Mouse (Mus musculus) MEL (cell line): ENCODE data around the gene Sez6l2. TPM values are rescaled to one million over a fixed set of nuclear protein-coding genes. Genes with fewer than 3 reads are reported as not detected.

ENCODE experiments used
- DNase-seq: peaks from one replicate; pipeline ENCODE4 v3.0.0; 2011; ENCODE audit warnings: low read depth, low spot score
- H3K27ac ChIP-seq: 2 replicates; pipeline ENCODE4 v1.5.1; 2012; ENCODE audit warnings: low read depth, mild to moderate bottlenecking, control low read depth, low read length, moderate library complexity; ENCODE audit not compliant: control insufficient read depth
- H3K27me3 ChIP-seq, 2 experiments: fragments of 150-350 bp in 1 of 2; sonication (generic) in 1 of 2; 2 replicates each; pipeline ENCODE4 v1.6.1; 2012; ENCODE audit warnings: low read length in 2 of 2, mild to moderate bottlenecking in 2 of 2, improper control_type of control experiment in 1 of 2, moderate library complexity in 1 of 2; ENCODE audit not compliant: insufficient read depth in 2 of 2, control insufficient read depth in 1 of 2
- H3K36me3 ChIP-seq, 2 experiments: 2 replicates each; pipeline ENCODE4 v1.6.1; 2012 to 2014; ENCODE audit warnings: low read length in 2 of 2, improper control_type of control experiment in 1 of 2, inconsistent platforms in 1 of 2, mild to moderate bottlenecking in 1 of 2; ENCODE audit not compliant: insufficient read depth in 2 of 2, control insufficient read depth in 1 of 2
- H3K4me1 ChIP-seq, 2 experiments: fragments of 150-350 bp in 1 of 2; sonication (generic) in 1 of 2; 2 replicates each; pipeline ENCODE4 v1.6.1; 2012; ENCODE audit warnings: low read length in 2 of 2, improper control_type of control experiment in 1 of 2, mild to moderate bottlenecking in 1 of 2; ENCODE audit not compliant: insufficient read depth in 2 of 2, control insufficient read depth in 1 of 2
- H3K4me3 ChIP-seq, 2 experiments: fragments of 150-350 bp in 1 of 2; sonication (generic) in 1 of 2; 2 replicates each; pipeline ENCODE4 v1.5.1; 2012; ENCODE audit warnings: low read depth in 2 of 2, low read length in 2 of 2, mild to moderate bottlenecking in 2 of 2, moderate library complexity in 2 of 2, control low read depth in 1 of 2, improper control_type of control experiment in 1 of 2; ENCODE audit not compliant: control insufficient read depth in 1 of 2, insufficient read depth in 1 of 2
- H3K79me2 ChIP-seq: 2 replicates; pipeline ENCODE4 v1.6.1; 2012; ENCODE audit warnings: mild to moderate bottlenecking, low read length, moderate library complexity; ENCODE audit not compliant: control insufficient read depth, poor library complexity, insufficient read depth
- H3K9ac ChIP-seq: 2 replicates; pipeline ENCODE4 v1.6.1; 2012; ENCODE audit warnings: low read depth, mild to moderate bottlenecking, control low read depth, low read length, moderate library complexity; ENCODE audit not compliant: control insufficient read depth, poor library complexity, severe bottlenecking
- H3K9me3 ChIP-seq: fragments of 150-350 bp; sonication (generic); replicated peaks from 2 replicates; pipeline ENCODE4 v1.6.1; 2012; ENCODE audit warnings: mild to moderate bottlenecking, low read length, improper control_type of control experiment, moderate library complexity; ENCODE audit not compliant: insufficient read depth
- BHLHE40 ChIP-seq: IDR thresholded peaks from 2 replicates; pipeline ENCODE4 v1.6.1; 2012; ENCODE audit warnings: low read depth, mild to moderate bottlenecking, inconsistent platforms, low read length, improper control_type of control experiment, borderline replicate concordance
- CHD1 ChIP-seq: IDR thresholded peaks from 2 replicates; pipeline ENCODE4 v1.6.1; 2012; ENCODE audit warnings: low read depth, mild to moderate bottlenecking, inconsistent platforms, low read length, improper control_type of control experiment
- CHD2 ChIP-seq: IDR thresholded peaks from 2 replicates; pipeline ENCODE4 v1.6.1; 2011; ENCODE audit warnings: low read length, improper control_type of control experiment
- CTCF ChIP-seq, 3 experiments: IDR thresholded peaks in 2 of 3; conservative IDR thresholded peaks in 1 of 3; 2 replicates each; pipeline ENCODE4 v1.5.1; 2011 to 2012; ENCODE audit warnings: low read length in 3 of 3, low read depth in 2 of 3, mild to moderate bottlenecking in 2 of 3, improper control_type of control experiment in 1 of 3, inconsistent platforms in 1 of 3, mixed read lengths in 1 of 3, moderate library complexity in 1 of 3; ENCODE audit not compliant: control insufficient read depth in 1 of 3, insufficient read depth in 1 of 3, poor library complexity in 1 of 3, severe bottlenecking in 1 of 3
- E2F4 ChIP-seq: IDR thresholded peaks from 2 replicates; pipeline ENCODE4 v1.6.1; 2011; ENCODE audit warnings: low read depth, low read length, improper control_type of control experiment, borderline replicate concordance
- EP300 ChIP-seq, 2 experiments: IDR thresholded peaks; 2 replicates each; pipeline ENCODE4 v1.6.1; 2011; ENCODE audit warnings: improper control_type of control experiment in 2 of 2, low read length in 2 of 2, low read depth in 1 of 2, mild to moderate bottlenecking in 1 of 2
- ETS1 ChIP-seq: IDR thresholded peaks from 2 replicates; pipeline ENCODE4 v1.6.1; 2012; ENCODE audit warnings: low read depth, mild to moderate bottlenecking, inconsistent platforms, low read length, improper control_type of control experiment, moderate library complexity
- GABPA ChIP-seq: IDR thresholded peaks from 2 replicates; pipeline ENCODE4 v1.6.1; 2012; ENCODE audit warnings: low read depth, mild to moderate bottlenecking, inconsistent platforms, low read length, improper control_type of control experiment, moderate library complexity
- GATA1 ChIP-seq: IDR thresholded peaks from 2 replicates; pipeline ENCODE4 v1.6.1; 2011; ENCODE audit warnings: low read depth, low read length, improper control_type of control experiment
- HCFC1 ChIP-seq: IDR thresholded peaks from 2 replicates; pipeline ENCODE4 v1.6.1; 2012; ENCODE audit warnings: low read depth, mild to moderate bottlenecking, inconsistent platforms, low read length, improper control_type of control experiment, moderate library complexity
- JUND ChIP-seq: IDR thresholded peaks from 2 replicates; pipeline ENCODE4 v1.6.1; 2011; ENCODE audit warnings: low read depth, mild to moderate bottlenecking, improper control_type of control experiment, low read length
- MEF2A ChIP-seq: IDR thresholded peaks from 2 replicates; pipeline ENCODE4 v1.6.1; 2014; ENCODE audit warnings: low read depth, mild to moderate bottlenecking, inconsistent platforms, low read length, improper control_type of control experiment; ENCODE audit not compliant: poor library complexity, insufficient replicate concordance, severe bottlenecking; ENCODE audit errors: extremely low read depth
- MXI1 ChIP-seq: IDR thresholded peaks from 2 replicates; pipeline ENCODE4 v1.6.1; 2011; ENCODE audit warnings: mild to moderate bottlenecking, low read depth, low read length, improper control_type of control experiment
- MYB ChIP-seq: IDR thresholded peaks from 2 replicates; pipeline ENCODE4 v1.6.1; 2011; ENCODE audit warnings: mild to moderate bottlenecking, low read depth, low read length, improper control_type of control experiment
- MYC ChIP-seq: IDR thresholded peaks from 2 replicates; pipeline ENCODE4 v1.6.1; 2011; ENCODE audit warnings: low read depth, mild to moderate bottlenecking, low read length, improper control_type of control experiment, moderate library complexity
- NELFE ChIP-seq: IDR thresholded peaks from 2 replicates; pipeline ENCODE4 v1.6.1; 2011; ENCODE audit warnings: low read depth, low read length, improper control_type of control experiment
- NRF1 ChIP-seq: IDR thresholded peaks from 2 replicates; pipeline ENCODE4 v1.6.1; 2014; ENCODE audit warnings: low read depth, mild to moderate bottlenecking, inconsistent platforms, low read length, improper control_type of control experiment, moderate library complexity; ENCODE audit not compliant: poor library complexity, insufficient read depth, severe bottlenecking
- POLR2AphosphoS2 ChIP-seq: IDR thresholded peaks from 2 replicates; pipeline ENCODE4 v1.6.1; 2011; ENCODE audit warnings: low read length, improper control_type of control experiment
- RAD21 ChIP-seq: IDR thresholded peaks from 2 replicates; pipeline ENCODE4 v1.6.1; 2011; ENCODE audit warnings: mild to moderate bottlenecking, low read depth, low read length, improper control_type of control experiment
- RCOR1 ChIP-seq: IDR thresholded peaks from 2 replicates; pipeline ENCODE4 v1.6.1; 2012; ENCODE audit warnings: low read depth, mild to moderate bottlenecking, inconsistent platforms, low read length, improper control_type of control experiment
- SIN3A ChIP-seq: IDR thresholded peaks from 2 replicates; pipeline ENCODE4 v1.6.1; 2012; ENCODE audit warnings: low read length, improper control_type of control experiment, inconsistent platforms
- SMC3 ChIP-seq: IDR thresholded peaks from 2 replicates; pipeline ENCODE4 v1.6.1; 2011; ENCODE audit warnings: low read depth, low read length, improper control_type of control experiment
- TAL1 ChIP-seq: IDR thresholded peaks from 2 replicates; pipeline ENCODE4 v1.6.1; 2012; ENCODE audit warnings: mild to moderate bottlenecking, inconsistent platforms, low read length, moderate library complexity, mixed read lengths
- TBP ChIP-seq: IDR thresholded peaks from 2 replicates; pipeline ENCODE4 v1.8.0; 2011; ENCODE audit warnings: low read depth, low read length, improper control_type of control experiment
- TCF12 ChIP-seq: IDR thresholded peaks from 2 replicates; pipeline ENCODE4 v1.6.1; 2014; ENCODE audit warnings: low read depth, mild to moderate bottlenecking, inconsistent platforms, low read length, improper control_type of control experiment, moderate library complexity
- UBTF ChIP-seq: IDR thresholded peaks from 2 replicates; pipeline ENCODE4 v1.6.1; 2012; ENCODE audit warnings: low read depth, mild to moderate bottlenecking, inconsistent platforms, low read length, improper control_type of control experiment, moderate library complexity, borderline replicate concordance; ENCODE audit not compliant: insufficient read depth
- USF1 ChIP-seq: IDR thresholded peaks from 2 replicates; pipeline ENCODE4 v1.6.1; 2014; ENCODE audit warnings: low read depth, mild to moderate bottlenecking, inconsistent platforms, low read length, improper control_type of control experiment, moderate library complexity
- ZKSCAN1 ChIP-seq: IDR thresholded peaks from 2 replicates; pipeline ENCODE4 v1.6.1; 2012; ENCODE audit warnings: low read depth, mild to moderate bottlenecking, inconsistent platforms, low read length, improper control_type of control experiment, moderate library complexity
- ZMIZ1 ChIP-seq: IDR thresholded peaks from 2 replicates; pipeline ENCODE4 v1.6.1; 2012; ENCODE audit warnings: low read depth, mild to moderate bottlenecking, inconsistent platforms, low read length, improper control_type of control experiment, moderate library complexity
- ZNF384 ChIP-seq: IDR thresholded peaks from 2 replicates; pipeline ENCODE4 v1.6.1; 2012; ENCODE audit warnings: low read depth, mild to moderate bottlenecking, inconsistent platforms, low read length, improper control_type of control experiment
- polyA plus RNA-seq, 2 experiments: library from polyadenylated mRNA; stranded (reverse) in 1 of 2; unstranded in 1 of 2; fragments of >175 nt in 1 of 2; fragments of >200 nt in 1 of 2; gene quantifications; 2 replicates each; pipeline versions ENCODE4 v1.2.1 to v1.2.4; 2012; ENCODE audit warnings: low replicate concordance in 2 of 2, low read depth in 1 of 2; ENCODE audit not compliant: insufficient read length in 2 of 2, insufficient read depth in 1 of 2, missing spikeins in 1 of 2
- total RNA-seq: library from RNA; depleted of rRNA; stranded (reverse); fragments of 300-350 nt; gene quantifications from 2 replicates; pipeline ENCODE4 v1.2.3, GENCODE M21; 2012

Sez6l2 gene
- total and polyA plus RNA-seq, 3 experiments, result 2.0 to 6.1 TPM; not detected in 1

DNA sequence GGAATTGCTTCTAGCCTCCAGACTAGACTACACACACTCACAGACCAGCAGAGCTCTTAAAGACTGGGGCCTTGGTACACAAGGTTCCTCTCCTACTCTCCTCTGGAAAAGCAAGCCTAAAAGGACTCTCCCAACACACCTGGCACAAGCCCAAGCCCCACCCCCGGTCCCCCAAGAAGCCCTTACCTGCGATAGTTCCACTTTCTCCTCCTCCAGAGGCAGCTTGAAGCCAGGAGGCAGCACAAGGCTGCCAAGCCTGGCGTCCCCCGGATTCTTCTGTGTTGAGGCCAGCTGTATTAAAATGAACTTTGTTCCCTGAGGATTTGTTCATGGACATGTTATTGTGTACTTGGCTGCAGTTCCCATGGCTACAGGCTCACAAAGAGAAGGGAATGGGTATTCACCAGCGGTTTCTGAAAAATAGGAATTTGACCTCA, 27.7 kb upstream of the Sez6l2 start, which contains the start of gene Tmem219:
Gene Tmem219, minus strand, starts transcription at position 294 of the 437 bp plus-strand sequence.
- no peak for DNase-seq
- Histone ChIP-seq H3K9ac (no peak within 1 kb of the TSS), H3K27ac (no peak within 1 kb of the TSS), H3K9me3 (no peaks in the 10 kb centered on the region), H3K4me3 (no peak within 1 kb of the TSS), H3K27me3 (no peaks in the 10 kb centered on the region), H3K36me3 (peaks cover 0 to 18% of the 10 kb centered on the region in 2 experiments; a peak in 2 of 4 replicates), H3K79me2 (no peaks in the 10 kb centered on the region), H3K4me1 (peaks cover 15 to 22% of the 10 kb centered on the region in 2 experiments)
- TF ChIP-seq MYB (no peak), NRF1 (no peak), SMC3 (no peak), SIN3A (no peak), GABPA (no peak), USF1 (no peak), CHD1 (no peak), UBTF (no peak), CHD2 (no peak), GATA1 (no peak), POLR2AphosphoS2 (no peak), MXI1 (no peak), NELFE (no peak), JUND (no peak), ETS1 (no peak), TAL1 (no peak), HCFC1 (no peak), CTCF (IDR thresholded peaks at IDR 0.05 in 2 of 3, conservative IDR thresholded peaks at IDR 0.05 in 1 of 3; ENCODE audit: control insufficient read depth in 1 of 3, insufficient read depth in 1 of 3, low read depth in 2 of 3, low read length in 3 of 3, poor library complexity in 1 of 3, severe bottlenecking in 1 of 3) (no peak)

DNA sequence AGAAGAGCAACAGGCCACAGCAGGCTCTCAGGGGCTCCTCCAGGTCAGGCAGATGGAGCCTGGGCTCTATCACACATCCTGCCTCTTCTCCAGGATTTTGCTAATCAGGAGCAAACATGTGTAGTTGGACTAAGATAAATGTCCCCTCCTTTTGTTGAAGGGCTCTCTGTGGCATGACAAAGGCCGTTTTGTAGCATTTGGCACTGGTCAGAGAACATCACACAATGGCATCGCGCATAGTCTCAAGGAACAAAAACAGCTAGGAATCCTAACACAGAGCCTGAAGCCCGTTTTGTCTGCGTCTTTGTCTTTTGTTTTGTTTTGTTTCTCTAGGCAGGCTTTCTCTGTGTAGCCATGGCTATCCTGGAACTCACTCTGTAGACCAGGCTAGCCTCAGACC, 26.4 kb upstream of the Sez6l2 start:
- H3K79me2 ChIP-seq, result peaks cover 3% of the 10 kb centered on the region
- H3K36me3 ChIP-seq, result peaks cover 0 to 18% of the 10 kb centered on the region in 2 experiments; a peak in 2 of 4 replicates
- no peaks in the 10 kb centered on the region for H3K9me3 ChIP-seq
- H3K4me1 ChIP-seq, result peaks cover 20 to 26% of the 10 kb centered on the region in 2 experiments
- H3K4me3 ChIP-seq, result no peak overlapping the region
- H3K9ac ChIP-seq, result no peak overlapping the region
- H3K27ac ChIP-seq, result no peak overlapping the region
- no peaks in the 10 kb centered on the region for H3K27me3 ChIP-seq
- no peak for DNase-seq
- peak; percentile 46; the same call in 1 of the 2 replicates for TF ChIP-seq TCF12
- TF ChIP-seq SMC3, result no peak
- TF ChIP-seq UBTF, result no peak
- TF ChIP-seq ZNF384, result no peak
- peak; percentile 32; the same call in 1 of the 2 replicates for TF ChIP-seq TAL1
- peak; percentile 32 to 39; a peak in 3 of 4 replicates for TF ChIP-seq EP300 (IDR thresholded peaks at IDR 0.05; ENCODE audit: low read depth in 1 of 2, low read length in 2 of 2)
- no peak for TF ChIP-seq RAD21
- TF ChIP-seq ZMIZ1, result no peak
- TF ChIP-seq RCOR1, result no peak
- TF ChIP-seq MYC, result no peak
- no peak for TF ChIP-seq E2F4
- TF ChIP-seq MEF2A, result no peak
- no peak for TF ChIP-seq CHD2
- no peak for TF ChIP-seq BHLHE40
- TF ChIP-seq ZKSCAN1, result no peak
- no peak for TF ChIP-seq CHD1
- TF ChIP-seq ETS1, result no peak
- TF ChIP-seq HCFC1, result no peak
- TF ChIP-seq GATA1, result peak; percentile 42; the same call in 1 of the 2 replicates
- no peak for TF ChIP-seq SIN3A
- TF ChIP-seq NELFE, result 0 out of 2 replicates have a peak, but pooled peaks have one; percentile 20
- no peak for TF ChIP-seq TBP
